Mouse (Mus musculus) kidney, adult 2 months (tissue): ENCODE measurements around the gene Atp2b2. TPM values are rescaled to one million over a fixed set of nuclear protein-coding genes. Genes with fewer than 3 reads are reported as not detected.

ENCODE experiments used
- DNase-seq: peaks from one replicate; pipeline ENCODE4 v3.0.0; 2021
- H3K27ac ChIP-seq: fragments of 200-500 bp; 2 replicates; pipeline ENCODE4 v1.5.1; 2012; ENCODE audit warnings: low read depth, low read length, control low read depth, inconsistent platforms; ENCODE audit not compliant: insufficient read depth
- H3K27me3 ChIP-seq: fragments of 200-500 bp; replicated peaks from 2 replicates; pipeline ENCODE4 v1.6.1; 2012; ENCODE audit warnings: mild to moderate bottlenecking, moderate library complexity, low read length, inconsistent platforms; ENCODE audit not compliant: control insufficient read depth, insufficient read depth
- H3K36me3 ChIP-seq: fragments of 200-500 bp; 2 replicates; pipeline ENCODE4 v1.6.1; 2012; ENCODE audit warnings: mild to moderate bottlenecking, moderate library complexity, low read length, inconsistent platforms; ENCODE audit not compliant: control insufficient read depth, insufficient read depth
- H3K4me1 ChIP-seq: fragments of 200-500 bp; 2 replicates; pipeline ENCODE4 v1.6.1; 2011; ENCODE audit warnings: low read length; ENCODE audit not compliant: control insufficient read depth, insufficient read depth
- H3K4me3 ChIP-seq: fragments of 200-500 bp; 2 replicates; pipeline ENCODE4 v1.5.1; 2011; ENCODE audit warnings: mild to moderate bottlenecking, low read depth, low read length, control low read depth; ENCODE audit not compliant: insufficient read depth
- CTCF ChIP-seq: fragments of 200-500 bp; conservative IDR thresholded peaks from 2 replicates; pipeline ENCODE4 v1.5.1; 2011; ENCODE audit warnings: low read depth, mild to moderate bottlenecking, control low read depth, low read length, moderate library complexity, mixed read lengths; ENCODE audit not compliant: insufficient read depth, insufficient read length
- POLR2A ChIP-seq: fragments of 200-500 bp; IDR thresholded peaks from one replicate; pipeline ENCODE4 v1.6.1; 2011; ENCODE audit warnings: low read depth, low read length, control low read depth
- WGBS: fragments of 180-500 bp; shearing (Covaris S2); methylation state at CpG from one replicate; pipeline ENCODE4 v1.1.7; 2018; 5-methylcytosine and 5-hydroxymethylcytosine counted together
- polyA plus RNA-seq: library from polyadenylated mRNA; depleted of rRNA; stranded (reverse); fragments of >200 nt; gene quantifications from 2 replicates; pipeline ENCODE4 v1.2.3, GENCODE M21; 2012

Gene Atp2b2
- polyA plus RNA-seq, 1 experiment = 0.84 TPM

DNA sequence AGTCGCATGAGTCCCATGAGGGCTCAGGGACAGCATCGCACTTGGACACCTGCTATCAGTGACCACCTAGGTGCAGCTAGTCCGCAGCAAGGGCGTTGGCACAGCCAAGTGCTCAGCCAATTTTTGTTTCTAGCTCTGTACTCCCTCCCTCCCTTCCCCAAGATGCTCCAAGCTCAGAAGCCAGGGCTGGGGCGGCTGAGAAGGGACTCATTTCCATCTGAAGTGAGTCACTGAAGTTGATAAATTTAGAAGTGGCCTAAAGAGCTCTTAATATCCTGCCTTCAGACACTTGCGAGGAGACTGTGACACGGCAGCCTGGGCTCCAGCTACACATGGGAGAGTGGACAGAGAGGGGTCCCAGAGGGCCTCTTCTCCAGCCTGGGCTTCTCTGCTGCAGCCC is 160.0 kb downstream of the Atp2b2 start:
- Histone ChIP-seq H3K4me1 (no peaks in the 10 kb centered on the region), H3K27ac (no peak overlapping the region), H3K36me3 (no peaks in the 10 kb centered on the region), H3K4me3 (no peak overlapping the region), H3K27me3 (no peaks in the 10 kb centered on the region)
- TF ChIP-seq POLR2A (no peak), CTCF (no peak)
- 73% methylated on average over 7 of the region's 7 CpGs for WGBS
- DNase-seq = no peak

- no peak for DNase-seq
- WGBS = 51% methylated on average over 10 of the region's 10 CpGs
- TF ChIP-seq POLR2A (no peak), CTCF (no peak)
Observed at GRCm38 (mm10) chr6:113881561-113882243, 160.7 kb downstream of the Atp2b2 start.

DNA sequence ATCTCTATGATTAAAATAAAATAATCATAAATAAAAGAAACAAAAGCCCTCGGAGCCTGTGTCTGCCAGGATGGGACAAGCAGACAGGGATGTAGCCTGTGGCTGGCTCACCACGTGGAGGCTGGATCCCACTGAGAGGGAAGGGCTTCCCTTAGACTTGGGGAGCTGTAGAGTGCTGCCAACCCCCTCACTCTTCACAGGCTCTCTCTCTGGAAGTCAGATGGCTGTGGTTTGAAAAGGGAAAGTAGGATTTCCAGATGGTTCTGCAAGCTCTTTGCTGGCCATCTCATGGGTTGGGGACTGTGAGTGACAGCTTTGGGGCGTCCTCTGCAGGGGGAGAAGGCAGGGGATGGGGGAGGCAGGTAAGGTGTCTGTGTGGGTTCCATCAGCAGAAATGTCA is 163.0 kb downstream of the Atp2b2 start:
- 52% methylated on average over 3 of the region's 3 CpGs for WGBS
- Histone ChIP-seq H3K36me3 (no peaks in the 10 kb centered on the region), H3K27me3 (no peaks in the 10 kb centered on the region), H3K4me1 (no peaks in the 10 kb centered on the region), H3K27ac (no peak overlapping the region), H3K4me3 (no peak overlapping the region)
- TF ChIP-seq CTCF = no peak
- no peak for TF ChIP-seq POLR2A
- no peak for DNase-seq

More at GRCm38 (mm10) chr6:113881561-113882243, 160.7 kb downstream of the Atp2b2 start:
- no peaks in the 10 kb centered on the region for H3K4me1 ChIP-seq
- no peaks in the 10 kb centered on the region for H3K36me3 ChIP-seq
- no peak overlapping the region for H3K4me3 ChIP-seq
- H3K27ac ChIP-seq = no peak overlapping the region
- no peaks in the 10 kb centered on the region for H3K27me3 ChIP-seq

DNA sequence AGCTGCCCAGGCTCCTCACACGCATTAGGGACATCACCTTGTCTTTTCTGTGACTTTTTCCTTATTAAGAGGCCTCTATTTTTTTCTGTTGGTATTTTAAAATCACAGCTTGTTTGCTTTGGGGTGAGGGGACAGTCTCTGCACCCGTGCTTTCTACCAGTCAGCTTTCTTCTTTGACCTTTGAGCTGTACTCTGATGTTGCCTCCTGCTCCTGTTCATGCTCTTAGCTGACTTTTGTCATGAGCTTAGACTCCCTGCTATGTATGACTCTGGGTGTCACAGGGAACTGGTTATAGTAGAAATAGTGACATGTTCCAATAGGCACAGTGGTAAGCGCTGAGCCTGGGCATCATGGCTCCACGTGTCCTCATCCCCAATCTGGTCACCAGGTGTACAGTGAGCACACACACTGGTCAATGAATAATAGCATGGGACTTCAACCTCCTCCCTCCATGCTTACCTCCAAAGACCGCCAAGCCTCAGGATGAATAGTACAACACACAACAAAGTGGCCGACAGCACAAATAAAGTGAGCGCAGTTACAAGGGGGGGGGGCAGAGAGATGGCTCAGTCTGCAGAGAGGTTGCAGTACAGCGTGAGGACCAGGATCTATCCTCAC is 163.8 kb downstream of the Atp2b2 start:
- H3K27me3 ChIP-seq = no peaks in the 10 kb centered on the region
- no peak for TF ChIP-seq POLR2A
- TF ChIP-seq CTCF = no peak
- H3K4me1 ChIP-seq = no peaks in the 10 kb centered on the region
- WGBS = 85% methylated on average over 8 of the region's 8 CpGs
- H3K4me3 ChIP-seq = no peak overlapping the region
- H3K27ac ChIP-seq = no peak overlapping the region
- no peak for DNase-seq
- no peaks in the 10 kb centered on the region for H3K36me3 ChIP-seq

DNA sequence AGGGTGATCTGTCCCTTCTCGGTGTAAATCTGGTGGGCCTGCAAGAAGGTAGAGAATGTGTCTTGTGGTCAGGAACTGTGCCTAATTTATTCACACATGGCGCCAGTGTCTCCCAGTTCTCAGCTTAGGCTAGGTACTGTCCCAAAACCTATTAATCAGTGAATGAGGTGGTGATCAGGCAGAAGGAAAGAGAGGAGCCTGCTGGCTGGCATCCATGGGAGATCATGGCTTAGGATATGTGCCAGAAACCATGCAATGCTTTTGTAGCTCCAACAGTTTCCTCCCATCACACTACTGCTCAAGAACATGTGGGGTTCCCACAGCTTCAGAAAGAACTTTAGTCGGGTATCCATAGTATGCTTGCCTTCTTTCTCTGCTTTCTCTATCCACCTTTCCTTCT is 165.8 kb downstream of the Atp2b2 start:
- Histone ChIP-seq H3K36me3 (no peaks in the 10 kb centered on the region), H3K27ac (no peak overlapping the region), H3K27me3 (no peaks in the 10 kb centered on the region), H3K4me3 (no peak overlapping the region), H3K4me1 (no peaks in the 10 kb centered on the region)
- DNase-seq = no peak
- TF ChIP-seq POLR2A (no peak), CTCF (no peak)
- 72% methylated on average over 3 of the region's 3 CpGs for WGBS

DNA sequence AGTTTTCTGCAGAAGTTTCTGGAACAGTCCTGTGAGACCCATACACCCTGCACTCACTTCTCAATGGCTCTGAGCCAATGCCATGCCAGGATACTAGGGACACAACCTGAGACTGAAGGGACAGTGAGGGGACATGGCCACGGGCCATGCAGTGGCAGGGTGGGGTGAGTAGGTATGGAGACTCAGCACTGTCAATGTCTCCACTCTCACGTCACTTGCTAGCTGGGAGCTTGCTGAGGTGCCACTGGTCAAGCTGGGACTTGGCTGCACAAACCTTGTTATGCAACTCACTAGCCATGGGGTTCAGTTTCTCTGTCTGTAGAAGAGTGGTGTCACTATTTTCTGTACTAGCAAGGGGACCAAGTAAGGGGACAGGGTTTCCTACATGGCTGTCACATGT is 167.2 kb downstream of the Atp2b2 start:
- 77% methylated on average over 2 of the region's 2 CpGs for WGBS
- H3K27me3 ChIP-seq = no peaks in the 10 kb centered on the region
- H3K4me3 ChIP-seq = no peak overlapping the region
- no peak for DNase-seq
- no peak overlapping the region for H3K27ac ChIP-seq
- TF ChIP-seq POLR2A (no peak), CTCF (no peak)
- no peaks in the 10 kb centered on the region for H3K4me1 ChIP-seq
- H3K36me3 ChIP-seq = no peaks in the 10 kb centered on the region

GRCm38 (mm10) chr6:113872654-113873053 is 169.8 kb downstream of the Atp2b2 start:
- peak; percentile 3 for DNase-seq
- no peaks in the 10 kb centered on the region for H3K4me1 ChIP-seq
- no peak overlapping the region for H3K27ac ChIP-seq
- TF ChIP-seq POLR2A = no peak
- TF ChIP-seq CTCF = no peak
- no peaks in the 10 kb centered on the region for H3K36me3 ChIP-seq
- H3K4me3 ChIP-seq = no peak overlapping the region
- H3K27me3 ChIP-seq = no peaks in the 10 kb centered on the region
- 73% methylated on average over 7 of the region's 7 CpGs for WGBS
